Mouse (Mus musculus): ENCODE data around the gene Itga6.
"Not testable (repeated sequence)": the region's sequence is repeated elsewhere in the genome, so short reads cannot be mapped to it uniquely, and the experiment has no call there.

The Itga6 gene

DNA sequence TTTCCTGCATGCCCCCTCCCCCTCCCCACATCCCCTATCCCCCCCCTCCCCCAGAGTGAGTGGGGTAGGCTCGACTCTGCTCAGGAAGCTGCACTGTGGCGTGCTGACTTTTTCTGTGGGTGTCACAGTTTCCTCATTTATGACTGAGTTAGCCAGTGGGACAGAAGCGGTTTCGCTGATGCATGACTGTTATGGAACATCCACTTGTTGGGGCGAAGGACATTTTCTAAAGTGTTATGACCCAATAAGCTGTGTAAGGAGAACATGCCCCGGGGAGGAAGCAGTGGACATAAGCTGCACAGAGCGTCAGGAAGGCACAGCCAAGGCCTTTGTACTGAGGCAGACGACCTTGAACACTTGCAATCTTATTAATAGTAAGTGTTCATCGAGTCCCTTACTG, 97.9 kb downstream of the Itga6 start:
- no peak for DNase-seq (ENCODE audit: low read depth, low spot score)

DNA sequence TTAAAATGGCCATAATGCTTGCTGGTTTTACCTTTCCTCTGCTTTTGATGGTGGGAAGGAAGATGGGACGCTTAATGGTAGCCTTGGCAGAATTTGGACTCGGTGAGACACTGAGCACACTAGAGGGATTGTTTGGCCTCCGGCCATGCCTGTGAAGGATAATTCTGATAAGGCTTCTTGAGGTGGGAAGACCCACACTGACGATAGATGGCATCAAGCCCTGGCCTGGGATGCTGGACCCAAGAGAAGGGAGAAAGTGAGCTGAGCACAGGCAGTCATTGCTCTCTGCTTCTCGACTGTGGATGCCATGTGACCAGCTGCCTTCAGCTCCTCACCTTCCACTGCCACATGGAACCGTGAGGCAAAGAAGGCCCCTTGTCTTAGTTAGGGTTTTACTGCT, 99.5 kb downstream of the Itga6 start:
- DNase-seq (ENCODE audit: low read depth, low spot score) = no peak

DNA sequence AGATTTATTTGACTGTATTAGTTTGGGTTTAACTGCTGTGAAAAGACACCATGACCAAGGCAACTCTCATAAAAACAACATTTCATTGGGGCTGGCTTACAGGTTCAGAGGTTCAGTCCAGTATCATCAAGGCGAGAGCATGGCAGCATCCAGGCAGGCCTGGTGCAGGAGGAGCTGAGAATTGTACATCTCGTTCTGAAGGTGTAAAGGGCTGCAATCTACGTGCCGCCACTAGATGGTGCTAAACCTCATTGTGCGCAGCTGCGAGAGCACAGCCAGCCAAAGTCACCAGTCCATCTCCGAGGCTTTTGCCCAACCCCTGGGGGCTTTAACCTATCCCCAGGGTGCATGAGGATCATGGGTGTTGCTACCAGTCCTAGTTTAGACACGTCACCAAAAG, 106.7 kb downstream of the Itga6 start:
- not testable (repeated sequence) for DNase-seq (ENCODE audit: low read depth, low spot score)

DNA sequence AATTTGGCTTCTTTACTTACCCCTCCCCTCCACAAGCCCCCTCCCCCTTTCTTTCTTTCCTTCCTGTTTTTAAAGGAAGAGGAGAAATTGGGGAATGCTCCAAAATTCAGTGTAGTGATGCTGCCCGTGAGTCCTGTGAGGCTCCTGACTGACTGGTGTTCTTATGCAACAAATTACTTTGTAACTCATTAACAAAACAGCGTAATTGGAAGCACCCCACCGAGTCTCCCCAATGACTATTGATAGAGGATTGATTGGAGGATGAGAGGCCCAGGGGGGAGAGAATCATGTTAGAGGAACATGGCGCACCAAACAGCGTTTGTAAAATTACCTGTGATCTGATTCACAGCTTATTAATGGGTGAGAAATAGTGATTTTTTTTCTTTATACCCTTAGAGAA, 109.7 kb downstream of the Itga6 start:
- DNase-seq (ENCODE audit: low read depth, low spot score) = no peak

DNA sequence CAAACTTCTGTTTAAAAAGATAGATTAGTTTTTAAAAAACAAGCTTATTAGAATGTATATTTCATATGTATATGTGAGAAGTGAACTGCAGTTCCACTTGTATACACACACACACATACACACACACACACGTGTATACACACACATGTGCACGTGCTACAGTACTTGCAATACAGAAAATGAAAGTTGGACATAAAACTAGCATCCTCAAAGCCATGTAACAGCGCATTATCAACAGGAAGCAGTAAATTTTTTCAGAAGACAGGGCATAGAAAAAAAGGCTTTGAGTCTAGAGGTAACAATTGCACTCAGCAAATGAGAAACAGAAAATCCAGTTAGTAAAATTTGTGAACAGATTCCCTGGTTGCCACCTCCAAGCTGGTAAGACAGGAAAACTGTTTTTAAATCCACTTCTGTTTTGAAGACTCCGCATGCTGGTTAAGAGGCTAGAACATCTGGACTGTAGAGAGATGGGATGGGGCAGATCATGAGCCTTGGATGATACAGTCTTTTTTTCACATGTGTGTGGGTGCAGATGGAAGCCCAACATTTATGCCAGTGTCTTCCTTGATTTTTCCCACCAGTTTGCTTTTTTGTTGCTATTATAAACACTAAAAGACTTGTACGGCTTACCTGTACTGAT, 118.2 kb downstream of the Itga6 start:
- no peak for DNase-seq (ENCODE audit: low read depth, low spot score)

DNA sequence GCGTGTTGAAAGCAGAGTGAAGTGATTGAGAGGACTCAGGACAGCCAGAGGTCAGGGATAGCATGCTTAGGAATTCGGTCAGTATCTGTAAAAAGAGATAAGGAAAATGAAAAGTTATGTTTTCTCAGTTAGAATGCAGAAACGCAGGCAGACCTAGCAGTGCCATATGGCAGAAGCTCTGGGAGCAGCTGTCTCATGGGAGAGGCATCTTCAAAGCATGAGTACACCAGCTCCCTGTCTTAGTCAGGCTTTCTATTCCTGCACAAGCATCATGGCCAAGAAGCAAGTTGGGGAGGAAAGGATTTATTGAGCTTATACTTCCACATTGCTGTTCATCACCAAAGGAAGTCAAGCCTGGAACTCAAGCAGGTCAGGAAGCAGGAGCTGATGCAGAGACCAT, 119.6 kb downstream of the Itga6 start:
- no peak for DNase-seq (ENCODE audit: low read depth, low spot score)

DNA sequence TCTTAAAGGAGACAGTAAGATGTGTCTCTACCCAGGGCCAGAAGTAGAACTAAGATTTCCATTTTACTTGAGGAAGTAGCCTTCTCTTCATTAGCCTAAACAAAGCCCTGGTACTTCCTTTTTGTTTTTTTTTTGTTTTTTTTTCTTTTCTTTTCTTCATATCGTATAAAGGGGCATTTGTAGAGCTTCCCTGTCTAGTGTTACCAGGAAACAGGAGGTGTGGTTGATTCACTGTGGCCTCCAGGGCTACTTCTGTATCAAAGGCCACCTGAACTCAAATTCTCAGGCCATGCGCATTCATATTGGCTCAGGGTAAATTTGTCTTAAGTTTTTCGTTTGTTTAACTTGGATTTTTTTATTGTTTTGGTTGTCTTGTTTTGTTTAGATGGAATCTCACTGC, 120.5 kb downstream of the Itga6 start:
- DNase-seq (ENCODE audit: low read depth, low spot score) = no peak

DNA sequence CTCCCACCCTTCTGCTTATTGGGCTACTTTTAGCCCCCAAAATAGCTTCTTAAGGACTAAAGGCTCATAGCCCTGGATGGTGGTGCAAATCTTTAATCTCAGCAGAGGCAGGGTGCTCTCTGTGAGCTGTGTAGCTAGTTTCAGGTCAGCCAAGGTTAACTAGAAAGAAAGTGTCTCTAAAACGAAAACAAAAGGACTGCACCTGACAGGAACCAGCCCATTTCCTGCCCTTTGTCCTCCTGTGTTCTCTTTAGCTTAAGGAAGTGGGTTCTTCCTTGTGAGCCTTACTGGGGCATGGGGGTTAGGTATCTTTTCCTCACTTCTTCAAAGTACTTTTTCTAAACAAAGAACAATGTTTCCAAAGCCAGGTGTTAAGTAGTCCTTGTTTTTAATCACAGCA, 121.1 kb downstream of the Itga6 start:
- no peak for DNase-seq (ENCODE audit: low read depth, low spot score)

DNA sequence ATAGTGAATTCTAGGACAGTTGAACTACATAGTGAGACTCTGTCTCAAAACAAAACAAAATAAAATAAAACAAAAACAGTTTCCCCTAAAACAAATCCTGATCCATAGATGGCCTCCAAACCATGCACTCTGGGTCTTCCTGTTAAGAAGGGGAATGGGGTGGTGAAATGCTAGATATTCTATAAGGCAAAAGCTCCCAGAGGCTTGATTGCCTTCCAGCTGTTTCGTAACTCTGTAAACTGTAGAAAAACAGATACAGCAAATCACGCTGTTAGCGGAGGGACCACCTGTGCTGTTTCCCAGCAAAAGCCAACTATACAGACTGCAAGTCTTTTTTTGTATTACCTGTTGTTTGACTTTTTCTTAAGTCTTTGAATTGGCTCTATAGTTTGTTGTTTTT, 121.6 kb downstream of the Itga6 start:
- no peak for DNase-seq (ENCODE audit: low read depth, low spot score)

DNA sequence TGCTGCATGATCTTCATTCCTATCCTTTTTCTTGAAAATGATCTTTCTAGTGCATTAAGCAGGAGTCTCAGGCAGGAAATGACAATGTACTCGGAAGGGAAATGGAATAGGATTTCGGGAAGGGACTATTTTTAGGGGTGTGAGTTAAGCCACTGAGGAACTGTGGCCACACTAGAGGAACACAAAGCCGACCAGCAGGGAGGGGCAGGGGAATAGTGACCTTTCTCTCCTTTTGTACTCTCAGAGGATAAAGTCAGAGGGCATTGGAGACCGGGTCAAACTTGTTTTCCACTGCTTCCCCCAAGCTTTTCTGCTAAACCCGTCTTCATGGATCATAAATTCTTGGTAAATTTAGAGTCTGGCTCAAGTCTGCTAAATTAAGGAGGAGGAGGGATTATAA, 122.1 kb downstream of the Itga6 start:
- no peak for DNase-seq (ENCODE audit: low read depth, low spot score)

DNA sequence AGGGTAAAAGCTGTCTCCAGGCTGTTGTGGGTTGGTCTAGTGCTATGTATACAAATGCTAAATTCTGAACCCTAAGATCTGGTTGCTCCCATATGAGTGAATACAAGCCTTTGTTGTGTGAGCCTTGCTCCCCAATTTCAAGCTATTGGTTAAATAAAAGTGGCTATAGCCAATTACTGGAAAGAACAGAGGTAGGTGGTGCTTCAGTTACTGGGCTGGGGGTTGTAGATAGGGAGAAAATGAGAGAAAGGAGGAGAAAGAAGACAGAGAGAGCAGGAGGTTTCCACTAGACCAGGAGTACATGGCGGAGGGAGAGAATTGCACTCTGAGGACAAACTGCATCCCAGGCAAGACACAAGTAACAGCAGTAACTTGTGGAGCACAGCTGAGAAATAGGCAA, 122.8 kb downstream of the Itga6 start:
- DNase-seq (ENCODE audit: low read depth, low spot score) = no peak

DNA sequence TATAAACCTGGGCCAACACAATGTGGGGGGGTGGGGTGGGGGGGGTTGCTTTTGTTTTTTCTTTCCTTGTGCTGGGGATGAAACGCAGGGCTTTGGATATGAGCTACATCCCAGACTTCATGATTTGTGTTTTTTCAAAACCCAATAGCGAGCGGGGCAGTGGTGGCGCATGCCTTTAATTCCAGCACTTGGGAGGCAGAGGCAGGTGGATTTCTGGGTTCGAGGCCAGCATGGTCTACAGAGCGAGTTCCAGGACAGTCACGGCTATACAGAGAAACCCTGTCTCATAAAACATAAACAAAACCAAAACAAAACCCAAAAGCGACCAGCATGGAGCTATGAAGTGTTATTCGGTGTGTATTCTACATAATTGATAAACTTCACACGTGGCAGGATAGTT, 126.7 kb downstream of the Itga6 start:
- DNase-seq (ENCODE audit: low read depth, low spot score) = no peak

DNA sequence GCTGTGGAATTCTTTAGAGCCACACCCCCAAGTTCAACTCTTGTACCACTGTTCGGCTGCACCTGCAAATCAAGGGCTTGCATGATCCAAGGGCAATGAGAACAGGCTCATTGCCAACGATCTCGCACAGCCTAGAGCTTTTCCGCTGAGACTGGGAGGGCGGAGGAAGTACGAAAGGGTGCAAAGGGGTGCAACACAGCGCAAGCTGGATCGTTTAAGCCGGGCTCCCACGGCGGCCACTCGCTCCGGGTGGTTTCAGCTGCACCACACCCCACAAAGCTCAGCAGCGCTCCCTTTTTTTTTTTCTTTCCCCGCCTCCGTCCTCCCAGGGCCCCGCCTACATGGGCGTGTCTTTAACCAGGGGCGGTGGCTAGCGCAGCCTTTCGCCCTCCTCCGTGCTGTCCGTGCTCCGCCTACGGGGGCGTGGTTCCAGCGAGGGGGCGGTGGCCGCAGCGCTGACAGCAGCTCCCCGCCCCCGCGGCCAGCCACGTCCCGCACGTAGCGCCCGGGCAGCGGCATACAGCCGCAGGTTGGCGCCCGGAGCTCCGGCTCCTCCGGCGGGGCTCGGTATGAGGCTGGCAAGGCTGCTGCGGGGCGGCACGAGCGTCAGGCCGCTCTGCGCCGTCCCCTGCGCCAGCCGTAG, 127.5 kb downstream of the Itga6 start, which contains the start of gene Pdk1:
Gene Pdk1 (plus strand): TSS at position 424 of the 643 bp plus-strand sequence.
- peak; percentile 97 for DNase-seq (ENCODE audit: low read depth, low spot score)

DNA sequence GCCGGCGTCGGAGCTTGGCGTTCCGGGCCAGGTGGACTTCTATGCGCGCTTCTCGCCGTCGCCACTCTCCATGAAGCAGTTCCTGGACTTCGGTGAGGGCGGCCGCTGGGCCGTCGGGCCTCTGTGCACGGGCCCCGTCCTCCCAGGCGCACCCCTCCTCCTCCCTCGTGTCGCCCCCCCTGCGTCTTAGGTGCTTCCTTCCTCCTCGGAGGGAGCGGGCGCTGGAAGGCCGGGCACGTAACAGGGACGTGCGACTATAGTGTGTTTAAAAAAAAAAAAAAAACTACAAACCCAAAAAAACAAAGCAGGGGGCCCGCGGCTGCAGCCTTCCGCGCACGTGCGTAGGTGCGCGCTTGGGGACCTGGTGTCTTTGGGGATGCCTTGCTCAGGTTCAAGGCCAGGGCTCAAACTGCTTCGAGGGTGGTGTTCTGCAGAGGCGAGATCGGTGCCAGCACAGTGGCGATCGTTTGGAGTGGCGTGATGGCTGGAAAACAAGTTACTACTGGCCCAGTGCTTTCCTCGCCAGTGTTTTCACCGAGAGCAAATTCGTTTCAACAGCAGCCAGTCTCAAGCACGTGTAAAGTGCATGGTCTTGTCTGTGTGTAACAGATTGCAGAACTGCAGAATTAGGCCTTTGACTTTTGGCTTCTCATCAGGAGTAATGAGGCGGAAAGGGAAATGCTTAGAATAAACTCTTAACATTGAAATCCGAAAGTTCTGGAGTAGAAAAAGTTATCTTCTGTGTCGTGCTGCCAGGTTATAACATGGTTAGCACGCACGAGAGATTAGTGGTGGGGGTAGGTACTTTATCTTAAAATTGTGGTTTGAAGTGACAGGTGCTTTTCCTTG, 128.3 kb downstream of the Itga6 start:
- DNase-seq (ENCODE audit: low read depth, low spot score) = no peak

DNA sequence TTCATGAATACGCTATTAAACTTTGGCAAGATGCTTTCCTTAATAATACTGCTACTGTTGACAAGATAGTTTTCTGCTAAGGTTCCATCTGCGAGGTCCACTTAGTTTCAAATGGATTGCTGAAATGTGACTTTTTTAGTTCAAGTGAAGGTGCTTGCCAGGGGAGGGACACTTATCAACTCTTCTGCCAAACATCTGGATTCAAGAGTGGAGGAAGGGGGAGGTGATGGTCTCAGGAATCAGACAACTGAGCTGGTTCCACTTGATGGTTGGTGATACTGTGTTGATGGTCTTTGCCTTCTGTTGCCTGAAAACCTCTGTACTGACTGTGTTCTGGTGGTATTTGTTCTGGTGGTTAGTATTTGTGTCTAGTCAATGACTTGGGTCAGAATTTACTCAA, 129.0 kb downstream of the Itga6 start:
- DNase-seq (ENCODE audit: low read depth, low spot score) = no peak

DNA sequence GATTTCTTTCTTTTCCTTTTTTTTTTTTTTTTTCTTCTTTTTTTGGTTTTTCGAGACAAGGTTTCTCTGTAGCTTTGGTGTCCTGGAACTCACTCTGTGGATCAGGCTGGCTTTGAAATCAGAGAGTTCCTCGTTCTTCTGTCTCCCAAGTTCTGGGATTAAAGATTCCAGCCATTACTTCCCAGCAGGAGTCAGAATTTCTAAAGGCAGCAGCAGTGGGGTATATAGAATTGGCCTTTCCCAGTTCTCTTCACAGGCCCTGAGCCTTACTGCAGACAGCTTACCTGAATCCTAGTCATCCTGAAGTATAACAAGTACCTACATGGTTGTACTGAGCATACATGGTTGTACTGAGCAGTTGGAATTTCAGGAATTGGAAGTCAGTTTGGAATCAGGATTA, 129.4 kb downstream of the Itga6 start:
- DNase-seq (ENCODE audit: low read depth, low spot score) = no peak

DNA sequence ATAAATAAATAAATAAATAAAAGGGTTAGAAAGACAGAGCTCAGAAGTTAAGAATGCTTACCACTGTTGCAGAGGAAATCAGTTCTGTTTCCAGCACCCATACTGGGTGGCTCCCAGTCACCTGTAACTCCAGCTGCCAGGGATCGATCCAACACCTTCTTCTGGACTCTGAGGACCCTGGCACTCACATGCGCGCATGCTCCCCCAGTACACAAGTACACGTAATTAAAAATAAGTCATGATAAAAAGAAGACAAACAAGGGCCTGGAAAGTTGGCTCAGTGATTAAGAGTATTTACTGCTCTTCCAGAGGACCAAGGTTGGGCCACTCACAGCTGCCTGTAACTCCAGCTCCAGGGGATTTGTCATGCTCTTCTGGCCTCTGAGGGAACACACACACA, 132.4 kb downstream of the Itga6 start:
- no peak for DNase-seq (ENCODE audit: low read depth, low spot score)

DNA sequence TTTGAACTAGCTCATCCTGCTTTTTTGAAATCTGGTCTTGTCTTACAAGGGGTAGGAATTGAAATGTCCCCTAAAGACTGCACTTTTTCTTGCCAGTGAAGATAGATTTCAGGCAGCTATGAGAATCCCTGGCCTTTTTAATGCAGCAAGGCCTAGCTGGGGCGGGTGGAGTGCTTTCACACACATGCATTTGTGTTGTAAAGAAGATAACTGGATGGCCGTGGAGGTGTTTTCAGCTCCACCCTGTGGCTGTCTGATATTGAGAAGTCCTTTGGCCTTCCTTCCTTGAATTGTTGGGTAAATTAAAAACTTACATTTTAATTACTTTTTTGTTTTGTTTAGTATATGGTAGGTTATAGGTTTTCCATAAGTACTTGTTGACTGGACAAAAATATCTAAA, 133.0 kb downstream of the Itga6 start:
- no peak for DNase-seq (ENCODE audit: low read depth, low spot score)

DNA sequence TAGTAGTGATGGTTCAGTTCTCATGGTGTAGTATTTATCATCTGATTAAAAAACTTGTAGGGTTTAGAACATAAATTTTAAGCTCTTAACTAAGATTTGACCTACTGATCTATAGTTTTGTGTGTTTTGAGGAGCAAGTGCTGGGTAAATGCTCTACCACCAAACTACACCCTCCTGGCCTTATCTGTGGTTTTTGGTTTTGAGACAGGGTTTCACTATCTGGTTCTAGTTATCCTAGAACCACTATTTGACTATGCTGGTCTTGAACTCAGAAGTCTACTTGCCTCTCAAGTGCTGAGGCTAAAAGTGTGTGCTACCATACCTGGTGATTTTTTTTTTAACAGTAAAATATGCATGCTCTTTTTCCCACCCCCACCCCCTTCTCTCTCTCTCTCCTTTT, 133.5 kb downstream of the Itga6 start:
- DNase-seq (ENCODE audit: low read depth, low spot score) = no peak

DNA sequence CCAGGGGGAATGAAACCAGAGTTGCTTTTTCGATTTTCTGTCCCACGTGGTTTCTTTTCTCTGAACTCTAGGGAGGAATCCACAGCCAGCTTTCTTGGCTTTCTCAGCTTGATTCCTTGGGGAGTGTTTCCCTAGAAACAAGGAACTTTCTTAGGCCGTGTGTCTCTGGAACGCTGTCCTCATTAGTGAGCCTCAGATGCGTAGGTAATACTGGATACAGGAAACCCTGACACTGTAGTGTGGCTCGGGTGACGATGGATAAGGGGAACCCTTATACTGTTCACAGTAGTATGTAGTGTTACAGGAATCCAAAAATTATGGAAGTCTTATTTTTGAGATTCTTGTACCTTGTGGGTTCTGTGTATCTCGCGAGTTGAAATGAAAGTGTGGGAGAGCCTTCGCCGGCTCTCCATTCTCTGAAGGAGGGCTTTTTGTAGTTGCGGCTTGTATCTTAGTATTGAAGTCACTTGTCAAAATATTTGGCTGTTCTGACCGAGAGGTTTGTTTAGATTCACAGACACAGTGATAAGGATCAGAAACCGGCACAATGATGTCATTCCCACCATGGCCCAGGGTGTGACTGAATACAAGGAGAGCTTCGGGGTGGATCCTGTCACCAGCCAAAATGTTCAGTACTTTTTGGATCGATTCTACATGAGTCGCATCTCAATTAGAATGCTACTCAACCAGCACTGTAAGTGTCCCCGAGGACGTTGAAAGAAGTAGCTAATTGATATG, 137.7 kb downstream of the Itga6 start:
- no peak for DNase-seq (ENCODE audit: low read depth, low spot score)

DNA sequence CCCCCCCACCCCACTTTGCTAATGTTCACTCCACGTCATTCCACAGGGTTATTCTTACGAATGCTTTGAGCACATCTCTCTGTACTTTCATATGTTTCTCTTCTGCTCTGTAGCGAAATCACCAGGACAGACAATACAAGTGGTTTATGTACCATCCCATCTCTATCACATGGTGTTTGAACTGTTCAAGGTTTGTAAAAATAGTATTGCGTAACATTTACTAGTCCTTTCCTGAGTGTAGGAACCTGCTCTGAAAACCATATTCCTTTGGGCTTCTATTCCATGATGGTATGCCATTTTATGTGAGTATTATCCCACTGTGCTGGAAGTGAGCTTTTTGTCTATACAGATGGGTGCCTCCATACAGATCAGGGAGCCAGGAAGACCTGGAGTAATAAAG, 141.9 kb downstream of the Itga6 start:
- no peak for DNase-seq (ENCODE audit: low read depth, low spot score)

DNA sequence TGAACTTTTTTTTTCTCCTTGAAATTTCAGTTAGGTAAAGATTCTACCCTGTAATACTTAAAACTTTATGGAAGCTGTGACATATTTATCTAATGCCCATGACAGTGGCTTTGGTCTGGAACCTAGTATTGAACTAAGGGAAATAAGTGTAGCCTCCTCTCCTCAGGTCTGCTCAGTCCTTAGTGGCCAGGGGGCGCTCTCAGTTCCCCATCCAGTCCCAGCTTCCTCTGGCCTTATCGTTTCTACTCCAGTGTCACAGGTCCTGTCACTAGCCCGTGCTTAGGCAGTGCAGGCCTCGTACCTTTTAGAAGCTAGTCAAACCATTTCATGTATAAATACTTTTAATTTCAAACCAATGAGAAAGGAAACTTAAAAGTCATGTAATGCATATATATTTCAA, 143.0 kb downstream of the Itga6 start:
- no peak for DNase-seq (ENCODE audit: low read depth, low spot score)

Measured in mesoderm, embryonic 11.5 days (tissue).